Mouse (Mus musculus) cerebellum, adult 9-10 months (tissue): ENCODE data around the gene Txndc9.
A peak's percentile ranks its signal among the peaks of the same experiment; 100 is the strongest.

ENCODE experiments used
- DNase-seq: peaks from one replicate; pipeline ENCODE4 v3.0.0; 2022

Gene Txndc9

GRCm38 (mm10) chr1:37968746-37969145, 28.9 kb downstream of the Txndc9 start:
- no peak for DNase-seq

- DNase-seq = no peak
Observed at GRCm38 (mm10) chr1:37965571-37965970, 32.1 kb downstream of the Txndc9 start.

- DNase-seq = peak; percentile 20
Observed at GRCm38 (mm10) chr1:37959486-37959885, 38.2 kb downstream of the Txndc9 start.

GRCm38 (mm10) chr1:37958516-37958915, 39.2 kb downstream of the Txndc9 start:
- no peak for DNase-seq

GRCm38 (mm10) chr1:37957659-37958058, 40.0 kb downstream of the Txndc9 start, which contains the start of gene Lyg1:
TSS of gene Lyg1 (minus strand) at chr1:37957759.
- no peak for DNase-seq

GRCm38 (mm10) chr1:37956690-37957431, 40.8 kb downstream of the Txndc9 start:
- DNase-seq = no peak

GRCm38 (mm10) chr1:37955251-37955650, 42.4 kb downstream of the Txndc9 start:
- DNase-seq = no peak

GRCm38 (mm10) chr1:37954786-37955185, 42.9 kb downstream of the Txndc9 start:
- DNase-seq = no peak

- DNase-seq = no peak
Observed at GRCm38 (mm10) chr1:37948906-37949305, 48.8 kb downstream of the Txndc9 start.
